Mouse (Mus musculus) adrenal gland, postnatal 36 days (tissue): ENCODE results near the gene Xylt2. TPM values are rescaled to one million over a fixed set of nuclear protein-coding genes. Genes with fewer than 3 reads are reported as not detected.

Experiments used
- DNase-seq, 2 experiments: peaks; one replicate each; pipeline ENCODE4 v3.0.0; 2021; ENCODE audit warnings: mixed read lengths in 1 of 2
- total RNA-seq, 2 experiments: library from RNA; stranded (reverse); gene quantifications; 2 replicates each; pipeline ENCODE4 v1.2.3; 2021

Gene Xylt2
- total RNA-seq, 2 experiments from 2014 or later = 10.6 to 14.2 TPM

GRCm38 (mm10) chr11:94615494-94615893 is 61.8 kb downstream of the Xylt2 start:
- no peak for DNase-seq

GRCm38 (mm10) chr11:94614603-94615002 is 62.7 kb downstream of the Xylt2 start:
- DNase-seq = no peak

Other genes with a start within 250 kb of the Xylt2 start
- 1 to 10 TPM in 1 of 2 experiments, under 1 TPM in 1; 0.50 to 1.1 TPM for gene Cacna1g, start 203.3 kb downstream of the Xylt2 start, total RNA-seq
- gene Spata20, start 191.3 kb downstream of the Xylt2 start, total RNA-seq = not detected
- gene Epn3, start 177.5 kb downstream of the Xylt2 start, total RNA-seq = 10 to 100 TPM; 13.5 to 25.9 TPM
- gene Mycbpap, start 155.8 kb downstream of the Xylt2 start, total RNA-seq = 1 to 10 TPM; 3.6 to 9.7 TPM
- 10 to 100 TPM; 11.9 to 13.3 TPM for gene Rsad1, start 128.3 kb downstream of the Xylt2 start, total RNA-seq
- not detected for gene Chad, start 112.5 kb downstream of the Xylt2 start, total RNA-seq
- gene Acsf2, start 75.6 kb downstream of the Xylt2 start, total RNA-seq = 100 to 1,000 TPM; 130 to 146 TPM
- gene Lrrc59, start 47.7 kb downstream of the Xylt2 start, total RNA-seq = 100 to 1,000 TPM; 117 to 141 TPM
- 10 to 100 TPM; 65.6 to 90.4 TPM for gene Mrpl27, start 23.7 kb downstream of the Xylt2 start, total RNA-seq
- gene Eme1, start 23.6 kb downstream of the Xylt2 start, total RNA-seq = under 1 TPM; 0.72 to 0.99 TPM
- gene Gm11541, start 27.0 kb upstream of the Xylt2 start, total RNA-seq = not detected
- gene Cdc34b, start 64.3 kb upstream of the Xylt2 start, total RNA-seq = under 1 TPM; 0.23 to 0.26 TPM
- not detected for gene Tmem92, start 105.2 kb upstream of the Xylt2 start, total RNA-seq